Mouse (Mus musculus) myocyte (in vitro differentiated cells): Measurements from ENCODE around the gene Mamdc2.

Experiments used
- MAX ChIP-seq: IDR thresholded peaks from one replicate; pipeline ENCODE4 v1.6.1; 2011; ENCODE audit warnings: low read depth, mild to moderate bottlenecking, control low read depth
- POLR2A ChIP-seq: IDR thresholded peaks from one replicate; pipeline ENCODE4 v1.6.1; 2011; ENCODE audit warnings: low read depth, mild to moderate bottlenecking, control low read depth, moderate library complexity; ENCODE audit not compliant: insufficient read length

GRCm38 (mm10) chr19:23327056-23327640 is 121.1 kb downstream of the Mamdc2 start:
- TF ChIP-seq POLR2A, result no peak
- no peak for TF ChIP-seq MAX
